Mouse (Mus musculus): Measurements from ENCODE around the gene Gdpd2. TPM values are rescaled to one million over a fixed set of nuclear protein-coding genes. Genes with fewer than 3 reads are reported as not detected.

Gene Gdpd2
- total RNA-seq (2023) = 0.32 and 0.45 TPM in 2 replicates

DNA sequence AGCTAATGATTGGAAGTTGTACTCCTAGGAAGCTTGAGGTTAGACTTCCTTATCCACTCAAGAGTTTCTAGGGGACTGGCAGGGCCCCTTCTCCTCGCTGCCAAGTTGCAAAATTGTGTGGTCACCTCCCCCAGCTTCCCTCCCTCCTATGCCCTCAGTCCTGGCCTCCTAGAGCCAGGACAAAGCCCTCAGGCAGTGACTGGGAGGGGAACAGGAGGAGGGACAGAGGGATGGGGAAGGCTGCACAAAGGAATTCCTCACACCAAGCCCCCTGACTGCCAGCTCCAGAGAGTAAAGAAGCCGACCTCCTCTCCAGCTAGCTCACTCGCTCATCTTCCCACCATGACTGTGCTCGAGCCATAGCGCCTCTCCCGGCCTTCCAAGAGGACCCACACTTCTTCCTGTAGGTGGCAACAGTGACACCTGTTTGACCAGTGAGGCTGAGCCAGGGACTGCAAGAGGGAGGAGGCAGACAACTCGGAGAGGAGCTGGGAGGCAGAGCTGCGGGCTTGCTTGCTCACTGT, at the start of gene Gdpd2:
TSS of gene Gdpd2 (plus strand) at position 209 of the 524 bp plus-strand sequence.

DNA sequence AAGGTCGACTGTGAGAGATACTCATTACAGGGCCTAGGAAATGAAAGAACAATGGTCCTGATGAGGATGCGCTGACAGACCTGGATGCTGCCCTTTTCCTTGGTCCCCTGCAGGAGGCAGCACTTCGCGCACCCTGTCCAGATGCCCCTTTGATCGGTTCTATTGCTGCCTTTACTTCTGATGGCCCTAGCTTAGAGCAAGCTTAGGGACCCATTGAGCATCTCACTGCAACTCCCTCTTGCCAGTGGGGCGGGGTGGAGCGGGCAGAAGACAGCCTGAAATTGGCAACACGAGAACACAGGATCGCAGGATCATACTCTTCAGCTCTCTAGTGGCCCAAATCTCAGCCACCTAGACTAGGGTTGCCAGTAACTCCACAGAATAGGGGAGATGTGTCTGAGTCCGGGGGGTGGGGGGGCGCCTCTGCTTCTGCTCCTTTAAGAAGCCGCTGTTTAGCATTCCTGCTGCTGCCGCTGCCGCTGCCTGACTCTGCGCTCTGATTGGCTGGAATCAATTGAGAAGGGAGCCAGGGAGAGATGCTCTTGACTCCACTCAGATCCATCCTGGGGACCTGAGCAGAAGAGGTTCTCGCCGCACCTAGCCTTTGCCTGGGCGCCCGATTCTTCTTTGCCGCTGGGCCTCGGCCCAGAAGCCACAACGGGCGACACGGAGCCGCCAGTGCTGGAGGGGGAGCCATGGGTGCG, 37.7 kb downstream of the Gdpd2 start, which contains the start of gene Dlg3:
TSS of gene Dlg3 (plus strand) at position 542 of the 704 bp plus-strand sequence.

Other genes with a start within 250 kb of the Gdpd2 start
- gene Igbp1, start 235.6 kb upstream of the Gdpd2 start, total RNA-seq (2023) = 33.3 and 35.8 TPM in 2 replicates
- 0.16 TPM in 1 of 2 replicates, not detected in the other for gene Dgat2l6, start 205.0 kb upstream of the Gdpd2 start, total RNA-seq (2023)
- gene Awat1, start 157.6 kb upstream of the Gdpd2 start, total RNA-seq (2023) = not detected in 2 replicates
- gene P2ry4, start 135.0 kb upstream of the Gdpd2 start, total RNA-seq (2023) = not detected in 2 replicates
- not detected in 2 replicates for gene Arr3, start 124.4 kb upstream of the Gdpd2 start, total RNA-seq (2023)
- 19.2 and 22.7 TPM in 2 replicates for gene Kif4, start 104.1 kb upstream of the Gdpd2 start, total RNA-seq (2023)
- gene Pdzd11, start 103.3 kb upstream of the Gdpd2 start, total RNA-seq (2023) = 19.7 and 20.8 TPM in 2 replicates
- 0.52 and 0.79 TPM in 2 replicates for gene Dlg3, start 37.8 kb downstream of the Gdpd2 start, total RNA-seq (2023)

All from neutrophil, adult 65 days (primary cell).